Mouse (Mus musculus): ENCODE data around the gene Herc2.
"Not testable (repeated sequence)": the region's sequence is repeated elsewhere in the genome, so short reads cannot be mapped to it uniquely, and the experiment has no call there.

Gene Herc2

GRCm38 (mm10) chr7:56049831-56050321 lies at the start of gene Herc2:
TSS of gene Herc2 (plus strand) at chr7:56050196.
- peak; percentile 99 for DNase-seq (ENCODE audit: low read depth, low spot score)

- DNase-seq (ENCODE audit: low read depth, low spot score) = no peak
Observed at GRCm38 (mm10) chr7:56010318-56011017, 39.5 kb upstream of the Herc2 start.

GRCm38 (mm10) chr7:56011018-56011333 lies 39.0 kb upstream of the Herc2 start:
- DNase-seq (ENCODE audit: low read depth, low spot score) = no peak

- no peak for DNase-seq (ENCODE audit: low read depth, low spot score)
Observed at GRCm38 (mm10) chr7:56013261-56014001, 36.6 kb upstream of the Herc2 start.

GRCm38 (mm10) chr7:56014002-56014702 lies 35.8 kb upstream of the Herc2 start:
- not testable (repeated sequence) for DNase-seq (ENCODE audit: low read depth, low spot score)

- no peak for DNase-seq (ENCODE audit: low read depth, low spot score)
Observed at GRCm38 (mm10) chr7:56015172-56015571, 34.8 kb upstream of the Herc2 start.

- DNase-seq (ENCODE audit: low read depth, low spot score) = no peak
Observed at GRCm38 (mm10) chr7:56015837-56016236, 34.2 kb upstream of the Herc2 start.

GRCm38 (mm10) chr7:56017761-56018160 lies 32.2 kb upstream of the Herc2 start:
- no peak for DNase-seq (ENCODE audit: low read depth, low spot score)

- DNase-seq (ENCODE audit: low read depth, low spot score) = no peak
Observed at GRCm38 (mm10) chr7:56018446-56018971, 31.5 kb upstream of the Herc2 start.

GRCm38 (mm10) chr7:56018972-56019929 lies 30.7 kb upstream of the Herc2 start:
- peak; percentile 53 for DNase-seq (ENCODE audit: low read depth, low spot score)

GRCm38 (mm10) chr7:56019930-56020253 lies 30.1 kb upstream of the Herc2 start, which contains the start of gene Nipa1:
TSS of gene Nipa1 (minus strand) at chr7:56019954.
- DNase-seq (ENCODE audit: low read depth, low spot score) = no peak

GRCm38 (mm10) chr7:56023586-56023985 lies 26.4 kb upstream of the Herc2 start:
- DNase-seq (ENCODE audit: low read depth, low spot score) = no peak

- DNase-seq (ENCODE audit: low read depth, low spot score) = peak; percentile 66
Observed at GRCm38 (mm10) chr7:56042353-56042752, 7.6 kb upstream of the Herc2 start.

- no peak for DNase-seq (ENCODE audit: low read depth, low spot score)
Observed at GRCm38 (mm10) chr7:56043577-56044266, 6.3 kb upstream of the Herc2 start.

GRCm38 (mm10) chr7:56044267-56044629 lies 5.7 kb upstream of the Herc2 start:
- DNase-seq (ENCODE audit: low read depth, low spot score) = no peak

GRCm38 (mm10) chr7:56047178-56047577 lies 2.8 kb upstream of the Herc2 start:
- no peak for DNase-seq (ENCODE audit: low read depth, low spot score)

- no peak for DNase-seq (ENCODE audit: low read depth, low spot score)
Observed at GRCm38 (mm10) chr7:56050487-56050911, 503 bp downstream of the Herc2 start.

GRCm38 (mm10) chr7:56052996-56053395 lies 3.0 kb downstream of the Herc2 start:
- no peak for DNase-seq (ENCODE audit: low read depth, low spot score)

- DNase-seq (ENCODE audit: low read depth, low spot score) = no peak
Observed at GRCm38 (mm10) chr7:56055338-56055737, 5.3 kb downstream of the Herc2 start.

GRCm38 (mm10) chr7:56064876-56065275 lies 14.9 kb downstream of the Herc2 start:
- no peak for DNase-seq (ENCODE audit: low read depth, low spot score)

- DNase-seq (ENCODE audit: low read depth, low spot score) = no peak
Observed at GRCm38 (mm10) chr7:56066136-56066535, 16.1 kb downstream of the Herc2 start.
